Mouse (Mus musculus) embryo, embryonic 11.5 days (tissue): ENCODE results near the gene Erlin1.

Experiments
- DNase-seq: peaks from one replicate; pipeline ENCODE4 v3.0.0-alpha.2; 2012; ENCODE audit warnings: low read depth, low spot score

The Erlin1 gene

DNA sequence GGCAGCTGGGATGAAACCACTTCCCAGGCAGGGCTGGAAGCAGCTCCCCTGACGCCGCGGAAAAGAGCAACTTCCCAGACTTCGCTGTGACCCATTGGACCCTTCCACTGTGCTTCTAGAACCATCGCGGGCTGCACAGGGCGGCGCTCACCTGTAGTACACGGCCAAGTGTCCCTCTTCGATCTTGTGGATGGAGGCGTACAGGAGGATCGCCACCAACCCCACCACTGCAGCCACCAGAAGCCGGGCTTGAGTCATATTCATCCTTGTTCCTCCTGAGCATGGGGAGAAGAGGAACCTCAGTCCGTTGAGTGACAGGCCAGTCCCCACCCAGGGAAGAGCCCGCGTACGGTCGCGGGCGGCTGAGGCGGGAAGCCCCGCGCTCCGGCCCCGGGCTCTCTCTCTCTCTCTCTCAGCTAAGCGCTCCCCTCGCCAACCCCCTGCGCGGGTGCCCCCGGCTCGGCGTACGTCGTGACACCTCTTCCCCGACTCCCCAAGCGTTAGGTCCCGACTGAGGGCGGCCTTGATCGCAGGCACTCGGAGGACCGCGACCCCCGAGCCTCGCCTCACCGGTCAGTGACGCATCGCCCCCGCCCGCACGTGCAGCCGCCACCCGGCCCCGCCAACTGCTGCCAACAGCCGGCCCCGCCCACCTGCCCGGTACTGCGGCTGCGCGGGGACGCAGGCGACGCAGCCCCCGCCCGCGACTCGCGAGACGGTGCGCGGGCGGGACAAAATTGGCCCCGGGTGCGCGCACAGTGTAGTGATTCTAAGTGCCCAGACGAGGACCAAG is at the start of gene Erlin1:
Gene Erlin1 (minus strand): TSS at position 665 of the 793 bp plus-strand sequence.
- DNase-seq, result peak; percentile 67

DNA sequence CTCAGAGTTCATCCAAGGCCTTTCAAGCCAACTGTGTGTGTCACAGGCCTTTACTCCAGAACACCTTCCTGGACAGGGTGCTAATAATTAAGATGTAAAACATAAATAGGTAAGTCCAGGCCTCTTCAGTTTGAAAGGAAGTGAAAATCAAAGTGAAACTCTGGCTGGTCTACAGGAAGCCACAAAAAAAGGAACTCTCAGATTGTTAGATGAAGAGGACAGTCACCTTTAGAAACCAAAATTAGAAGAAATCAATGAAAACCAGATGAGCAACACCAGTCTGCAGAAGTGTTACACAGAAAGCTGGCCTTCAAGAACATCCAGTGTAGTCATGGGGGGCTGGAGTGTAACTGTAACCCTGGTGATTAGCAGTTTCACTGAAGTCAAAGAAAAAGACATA is 48.2 kb upstream of the Erlin1 start:
- DNase-seq, result no peak

DNA sequence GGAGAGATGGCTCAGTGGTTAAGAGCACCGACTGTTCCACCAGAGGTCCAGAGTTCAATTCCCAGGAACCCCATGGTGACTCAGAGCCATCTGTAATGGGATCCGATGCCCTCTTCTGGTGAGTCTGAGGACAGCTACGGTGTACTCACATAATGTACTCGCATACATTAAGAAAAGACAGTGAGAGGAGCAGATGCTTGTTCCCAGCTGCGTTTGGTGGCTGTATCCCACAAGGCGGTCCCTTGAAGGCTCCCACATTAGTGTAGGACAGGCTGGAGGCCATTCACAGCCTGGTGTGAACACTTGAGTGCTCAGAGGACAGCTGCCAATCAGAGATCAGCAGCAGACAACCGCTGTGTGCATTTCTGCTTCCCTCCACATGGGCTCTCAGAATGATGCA is 42.1 kb upstream of the Erlin1 start:
- no peak for DNase-seq

- no peak for DNase-seq
These were observed 40.8 kb upstream of the Erlin1 start for GRCm38 (mm10) chr19:44110356-44110755.

- no peak for DNase-seq
These were observed 39.4 kb upstream of the Erlin1 start for GRCm38 (mm10) chr19:44108996-44109395.

DNA sequence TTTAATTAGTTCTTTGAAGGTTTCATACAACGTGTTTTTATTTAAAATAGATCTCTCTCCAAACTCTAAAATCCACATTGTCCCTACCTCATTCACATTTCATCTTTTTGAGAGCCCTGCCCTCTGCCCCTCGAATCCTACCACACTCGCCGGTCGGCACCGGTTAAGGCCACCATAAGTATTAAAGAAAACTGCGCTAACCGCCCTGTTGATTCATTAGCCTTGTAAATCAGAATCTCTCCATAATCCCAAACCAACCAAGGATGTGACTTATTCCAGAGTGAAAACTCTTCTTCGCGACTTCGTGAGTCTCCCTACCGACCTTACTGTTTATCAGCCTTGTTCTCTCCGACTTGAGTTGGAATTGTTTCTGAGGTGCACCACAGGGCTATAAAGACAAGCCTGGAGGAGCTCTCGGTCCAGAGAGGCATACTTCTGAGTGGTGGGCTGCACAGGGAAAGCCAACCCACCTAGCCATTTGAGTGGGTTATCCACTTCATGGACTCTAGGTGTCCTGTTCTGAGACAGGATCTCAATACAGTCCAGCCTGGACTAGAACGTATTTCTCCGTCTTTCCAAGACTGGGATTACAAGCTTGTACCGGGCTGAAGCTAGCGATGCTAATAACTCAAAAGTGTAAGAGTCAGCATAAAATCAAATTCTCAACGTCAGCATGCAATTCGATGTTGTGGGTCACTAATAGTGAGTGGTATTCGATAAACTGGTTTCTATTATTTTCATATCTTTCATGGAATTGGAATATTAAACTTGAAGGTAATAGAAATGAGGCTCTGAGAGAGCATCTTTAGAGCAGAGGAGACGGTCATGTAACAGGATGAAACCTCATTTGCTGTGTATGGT is 38.3 kb upstream of the Erlin1 start:
- DNase-seq, result no peak

DNA sequence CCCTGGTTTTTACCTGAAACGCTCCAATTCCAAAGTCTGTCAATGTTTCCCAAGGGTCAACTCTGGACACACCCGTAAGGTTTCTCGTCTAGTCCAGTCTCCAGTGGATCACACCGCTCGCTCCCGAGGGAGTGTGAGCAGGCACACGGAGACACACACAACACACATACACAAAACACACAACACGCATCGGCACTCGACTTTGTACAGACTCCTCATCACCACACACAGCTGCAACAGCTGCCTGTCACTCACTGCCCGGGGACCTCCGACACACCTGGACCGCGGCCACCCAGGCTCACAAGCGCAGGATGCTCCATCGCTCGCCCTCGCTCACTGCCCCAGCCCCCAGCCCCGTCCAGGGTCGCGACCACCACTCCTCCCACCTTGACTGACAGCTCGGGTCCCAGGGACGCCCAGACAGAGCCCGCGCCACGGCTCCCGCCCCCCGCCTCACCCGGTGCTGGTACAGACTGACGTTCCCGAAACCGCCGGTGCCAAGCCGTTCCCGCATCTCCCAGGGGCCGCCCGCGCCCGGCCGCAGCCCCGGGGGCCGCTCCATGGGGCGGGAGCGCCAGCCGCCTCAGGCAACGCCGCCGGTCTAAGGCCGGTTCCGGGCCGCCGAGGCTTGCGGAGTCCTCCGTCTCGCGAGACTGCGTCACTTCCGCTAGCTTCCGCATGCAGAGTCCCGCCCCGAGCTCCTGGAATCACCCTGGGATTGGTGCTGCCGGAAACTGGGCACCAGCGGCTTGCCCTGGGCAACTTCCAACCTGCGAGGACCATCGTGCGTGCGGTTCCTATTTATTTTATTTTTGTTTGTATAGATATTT is 37.5 kb upstream of the Erlin1 start, which contains the start of gene Chuk:
Gene Chuk (minus strand): TSS at position 650 of the 830 bp plus-strand sequence.
- peak; percentile 89 for DNase-seq

- DNase-seq, result no peak
These were observed 34.8 kb upstream of the Erlin1 start for GRCm38 (mm10) chr19:44104393-44104792.

GRCm38 (mm10) chr19:44103001-44103400 is 33.4 kb upstream of the Erlin1 start:
- no peak for DNase-seq

- DNase-seq, result no peak
These were observed 31.3 kb upstream of the Erlin1 start for GRCm38 (mm10) chr19:44100840-44101239.

DNA sequence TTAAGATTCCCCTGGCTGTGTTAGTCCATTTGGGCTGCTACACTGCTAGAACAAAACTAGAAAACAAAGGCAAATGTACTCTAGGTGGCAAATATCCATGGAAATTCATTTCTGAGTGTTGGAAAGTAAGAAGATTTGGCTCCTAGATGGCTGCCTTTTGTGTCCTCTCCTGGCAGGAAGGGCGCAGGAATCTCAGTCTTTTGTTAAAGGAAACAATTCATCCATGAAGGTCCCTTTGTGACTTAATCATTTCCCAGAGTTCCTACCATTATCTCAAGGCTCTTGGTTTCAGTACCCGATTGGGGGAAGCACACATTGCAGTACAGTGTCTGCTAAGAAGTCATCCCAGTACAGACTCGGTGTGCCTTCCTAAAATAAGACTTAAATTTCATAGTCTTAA is 16.7 kb upstream of the Erlin1 start:
- no peak for DNase-seq

GRCm38 (mm10) chr19:44080920-44081319 is 11.3 kb upstream of the Erlin1 start:
- DNase-seq, result no peak

DNA sequence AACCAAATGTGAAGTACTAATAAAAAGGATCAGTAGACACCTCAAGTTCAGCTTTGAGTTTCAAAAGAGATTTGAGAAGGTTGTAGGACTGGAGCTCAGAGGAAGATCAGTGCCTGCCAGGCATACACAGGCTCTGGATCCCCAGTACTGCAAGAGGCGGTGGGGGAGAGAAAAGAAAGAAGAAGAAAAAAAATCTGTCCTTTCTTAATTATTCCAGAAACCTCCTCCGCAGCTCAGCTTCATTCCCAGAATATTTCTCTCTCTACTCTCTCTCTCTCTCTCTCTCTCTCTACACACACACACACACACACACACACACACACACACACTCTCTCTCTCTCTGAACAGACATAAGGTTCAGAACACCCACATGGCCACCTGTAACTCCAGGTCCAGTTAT is 10.4 kb upstream of the Erlin1 start:
- no peak for DNase-seq

DNA sequence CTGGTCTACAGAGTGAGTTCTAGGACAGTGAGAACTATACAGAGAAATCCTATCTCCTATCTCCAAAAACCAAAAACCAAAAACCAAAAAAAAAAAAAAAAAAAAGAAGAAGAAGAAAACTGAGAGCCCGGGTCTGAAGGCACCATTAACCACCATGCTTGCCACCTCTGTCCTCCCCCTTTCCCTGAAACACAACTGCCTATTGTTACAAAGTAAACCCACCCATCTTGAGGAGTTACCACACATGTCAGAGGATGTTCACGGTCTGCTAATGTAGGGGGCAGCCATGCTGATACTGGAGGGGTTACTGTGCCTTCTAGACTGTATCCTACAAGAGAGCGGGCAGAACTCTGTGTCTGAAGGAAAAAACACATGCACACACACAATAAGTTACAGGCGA is 7.4 kb upstream of the Erlin1 start:
- no peak for DNase-seq

DNA sequence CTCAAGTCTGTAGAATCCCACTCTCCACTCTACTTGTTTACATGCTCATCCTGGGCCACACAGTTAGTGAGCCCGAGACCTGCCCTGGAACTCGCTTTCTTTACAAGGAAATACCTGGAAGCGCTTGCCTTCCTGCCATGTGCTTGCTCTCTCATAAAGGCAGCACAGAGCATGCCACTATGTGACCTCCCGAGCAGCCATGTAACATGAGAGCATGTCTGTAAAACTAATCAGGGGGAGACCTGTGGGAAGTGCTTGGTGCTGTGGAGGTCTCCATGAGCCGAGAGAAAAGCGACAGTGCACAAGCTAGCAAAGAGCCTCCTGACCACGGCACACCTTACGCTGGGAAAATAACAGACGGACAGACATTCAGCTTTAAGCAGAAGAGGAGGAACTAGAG is 6.9 kb upstream of the Erlin1 start:
- DNase-seq, result no peak

DNA sequence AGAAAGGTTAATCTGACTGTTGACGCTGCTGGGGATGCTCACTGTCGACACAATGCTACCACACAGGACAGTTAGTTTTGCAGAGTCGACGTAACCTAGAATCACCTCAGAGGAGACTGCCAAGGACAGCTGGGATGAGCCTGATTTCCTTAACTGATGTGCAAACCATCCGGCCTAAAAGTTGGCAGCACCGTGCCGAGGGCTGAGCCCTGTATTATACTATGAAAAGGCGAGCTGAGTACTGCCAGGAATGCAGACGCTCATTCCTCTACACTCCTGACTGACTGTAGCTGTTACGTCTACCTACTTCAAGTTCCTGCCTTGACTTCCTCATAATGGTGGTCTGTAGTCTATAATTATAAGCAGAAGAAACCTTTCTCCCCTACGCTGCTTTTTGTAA is 5.4 kb upstream of the Erlin1 start:
- no peak for DNase-seq

DNA sequence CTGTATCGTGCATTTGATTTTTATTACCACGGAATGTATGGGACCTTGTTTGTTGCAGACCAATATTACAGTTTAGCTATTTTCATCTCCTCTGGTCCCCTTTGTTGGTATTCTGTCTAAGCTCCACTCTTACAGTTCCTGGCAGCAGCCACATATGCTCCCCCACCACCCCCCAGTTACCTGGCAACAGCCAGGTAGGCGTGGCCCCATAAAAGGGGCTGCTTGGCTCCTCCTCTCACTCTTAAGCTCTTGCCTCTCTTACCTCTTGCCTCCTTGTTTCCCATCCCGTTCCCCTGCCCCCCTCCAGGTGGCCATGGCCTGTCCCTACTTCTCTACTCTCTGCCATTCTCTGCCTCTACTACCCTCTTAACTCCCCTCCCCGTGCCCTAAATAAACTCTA is 1.6 kb upstream of the Erlin1 start:
- no peak for DNase-seq

DNA sequence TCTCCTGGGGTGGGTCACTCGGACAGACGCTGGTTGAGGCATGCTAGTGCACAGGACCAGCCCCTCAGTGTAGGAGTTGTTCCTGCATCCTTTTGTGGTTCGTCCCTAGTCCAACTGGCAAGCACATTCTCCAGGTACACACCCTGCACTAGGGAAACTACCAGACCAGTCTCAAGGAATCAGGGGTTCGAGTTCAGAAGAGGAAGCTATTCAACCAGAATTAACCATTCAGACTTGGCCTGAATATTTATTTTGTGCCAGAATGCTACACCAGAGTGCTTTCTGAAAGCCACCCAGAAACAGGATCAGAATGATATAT is 288 bp upstream of the Erlin1 start:
- no peak for DNase-seq

DNA sequence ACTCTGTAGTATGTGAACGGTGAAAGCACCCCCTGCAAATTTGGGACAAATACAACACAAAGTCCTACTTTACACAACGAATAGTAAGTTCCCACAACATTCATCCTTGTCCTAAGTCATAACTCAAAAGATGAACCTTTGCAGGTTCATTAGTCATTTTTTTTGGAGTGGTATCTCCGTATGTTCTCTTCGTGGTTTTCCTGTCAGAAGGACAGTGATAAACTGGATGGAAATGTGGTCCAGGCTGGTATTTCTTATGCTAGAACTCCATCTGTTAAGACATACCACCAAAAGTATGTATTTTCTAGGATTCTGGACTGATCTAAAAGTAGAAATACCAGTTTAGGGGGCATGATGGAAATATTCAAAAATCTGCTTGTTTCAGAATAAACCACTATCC is 1.4 kb downstream of the Erlin1 start:
- DNase-seq, result no peak

GRCm38 (mm10) chr19:44067323-44068049 is 2.1 kb downstream of the Erlin1 start:
- no peak for DNase-seq

DNA sequence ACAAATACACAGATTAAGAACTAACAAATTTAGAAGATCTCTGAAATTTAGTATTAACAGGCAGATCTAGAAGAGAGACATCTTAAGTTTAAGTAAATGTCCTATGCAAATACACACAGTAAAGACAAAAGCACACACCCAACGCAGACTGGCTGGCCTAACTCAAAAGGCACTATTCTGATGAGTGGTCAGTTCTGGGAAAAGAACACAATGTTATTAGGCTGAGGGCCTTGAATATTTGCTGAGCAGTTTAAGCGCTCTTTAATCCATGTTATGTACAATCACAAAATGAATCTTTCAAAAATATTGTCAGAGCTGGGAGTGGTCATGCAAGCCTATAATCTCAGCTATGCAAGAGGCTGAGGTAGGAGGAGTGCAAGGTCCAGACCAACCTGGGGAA is 4.9 kb downstream of the Erlin1 start:
- DNase-seq, result no peak
